Mouse (Mus musculus): ENCODE data around the gene Snip1. TPM values are rescaled to one million over a fixed set of nuclear protein-coding genes. Genes with fewer than 3 reads are reported as not detected.

The Snip1 gene
- total RNA-seq, 1 experiment from 2014 or later = 17.8 TPM

- peak; percentile 91 for DNase-seq
These were observed 33.0 kb downstream of the Snip1 start for GRCm38 (mm10) chr4:125099458-125099857.

GRCm38 (mm10) chr4:125101334-125101733 is 34.9 kb downstream of the Snip1 start:
- no peak for DNase-seq

GRCm38 (mm10) chr4:125105354-125105753 is 38.9 kb downstream of the Snip1 start:
- no peak for DNase-seq

GRCm38 (mm10) chr4:125114638-125115037 is 48.2 kb downstream of the Snip1 start:
- peak; percentile 89 for DNase-seq

GRCm38 (mm10) chr4:125115081-125115480 is 48.6 kb downstream of the Snip1 start:
- DNase-seq = no peak

- DNase-seq = peak; percentile 60
These were observed 49.2 kb downstream of the Snip1 start for GRCm38 (mm10) chr4:125115710-125116089.

- peak; percentile 86 for DNase-seq
These were observed 49.8 kb downstream of the Snip1 start for GRCm38 (mm10) chr4:125116090-125116861.

- DNase-seq = no peak
These were observed 50.5 kb downstream of the Snip1 start for GRCm38 (mm10) chr4:125116929-125117328.

- peak; percentile 46 for DNase-seq
These were observed 51.4 kb downstream of the Snip1 start for GRCm38 (mm10) chr4:125117902-125118320.

- DNase-seq = peak; percentile 36
These were observed 52.6 kb downstream of the Snip1 start for GRCm38 (mm10) chr4:125119070-125119469.

GRCm38 (mm10) chr4:125119721-125120120 is 53.2 kb downstream of the Snip1 start:
- peak; percentile 73 for DNase-seq

- DNase-seq = peak; percentile 90
These were observed 56.2 kb downstream of the Snip1 start for GRCm38 (mm10) chr4:125122431-125123278.

- no peak for DNase-seq
These were observed 56.8 kb downstream of the Snip1 start for GRCm38 (mm10) chr4:125123279-125123671.

Other genes starting within 250 kb of the Snip1 start
- 36.4 and 38.7 TPM in 2 replicates for gene Yrdc, start 216.0 kb upstream of the Snip1 start, total RNA-seq (2021)
- gene 1110065P20Rik, start 215.5 kb upstream of the Snip1 start, total RNA-seq (2021) = 44.6 and 50.1 TPM in 2 replicates
- gene Maneal, start 204.5 kb upstream of the Snip1 start, total RNA-seq (2021) = 3.6 and 4.1 TPM in 2 replicates
- gene Epha10, start 185.8 kb upstream of the Snip1 start, total RNA-seq (2021) = 4.4 and 4.7 TPM in 2 replicates
- gene 9930104L06Rik, start 129.6 kb upstream of the Snip1 start, total RNA-seq (2021) = 12.9 and 13.4 TPM in 2 replicates
- gene Cdca8, start 127.4 kb upstream of the Snip1 start, total RNA-seq (2021) = 14.9 and 15.3 TPM in 2 replicates
- gene Rspo1, start 80.2 kb upstream of the Snip1 start, total RNA-seq (2021) = 4.2 and 5.3 TPM in 2 replicates
- 53.7 and 64.9 TPM in 2 replicates for gene Gnl2, start 50.1 kb upstream of the Snip1 start, total RNA-seq (2021)
- not detected in 2 replicates for gene Dnali1, start 969 bp upstream of the Snip1 start, total RNA-seq (2021)
- gene Meaf6, start 18.5 kb downstream of the Snip1 start, total RNA-seq (2021) = 28.9 and 33.0 TPM in 2 replicates
- 5.4 and 6.3 TPM in 2 replicates for gene Zc3h12a, start 61.2 kb downstream of the Snip1 start, total RNA-seq (2021)

All from adrenal gland, postnatal 14 days (tissue).